Mouse (Mus musculus): Measurements from ENCODE around the gene Wdr73.

The Wdr73 gene

GRCm38 (mm10) chr7:80855316-80855715 lies 45.8 kb downstream of the Wdr73 start:
- in situ Hi-C loops (cut with MboI, MseI), result no loop called here

GRCm38 (mm10) chr7:80853218-80853617 lies 47.9 kb downstream of the Wdr73 start:
- in situ Hi-C loops (cut with MboI, MseI), result loop anchor here (5.0 kb wide), 1 partner anchor 131 kb away; no protein-coding TSS in a partner anchor

GRCm38 (mm10) chr7:80850520-80850919 lies 50.5 kb downstream of the Wdr73 start:
- in situ Hi-C loops (cut with MboI, MseI), result loop anchor here (5.0 kb wide), 1 partner anchor 128 kb away; no protein-coding TSS in a partner anchor

GRCm38 (mm10) chr7:80849710-80850109 lies 51.4 kb downstream of the Wdr73 start:
- in situ Hi-C loops (cut with MboI, MseI), result loop anchor here (5.0 kb wide), 1 partner anchor 127 kb away; no protein-coding TSS in a partner anchor

- in situ Hi-C loops (cut with MboI, MseI), result no loop called here
Observed at GRCm38 (mm10) chr7:80849267-80849666, 51.8 kb downstream of the Wdr73 start.

GRCm38 (mm10) chr7:80846709-80847108 lies 54.4 kb downstream of the Wdr73 start:
- in situ Hi-C loops (cut with MboI, MseI), result no loop called here

GRCm38 (mm10) chr7:80846280-80846678 lies 54.8 kb downstream of the Wdr73 start:
- in situ Hi-C loops (cut with MboI, MseI), result no loop called here

GRCm38 (mm10) chr7:80845621-80846279 lies 55.3 kb downstream of the Wdr73 start:
- in situ Hi-C loops (cut with MboI, MseI), result no loop called here

GRCm38 (mm10) chr7:80844691-80845090 lies 56.4 kb downstream of the Wdr73 start:
- in situ Hi-C loops (cut with MboI, MseI), result no loop called here

GRCm38 (mm10) chr7:80843910-80844640 lies 57.0 kb downstream of the Wdr73 start:
- in situ Hi-C loops (cut with MboI, MseI), result no loop called here

- in situ Hi-C loops (cut with MboI, MseI), result no loop called here
Observed at GRCm38 (mm10) chr7:80843176-80843575, 57.9 kb downstream of the Wdr73 start.

GRCm38 (mm10) chr7:80842132-80842531 lies 58.9 kb downstream of the Wdr73 start:
- in situ Hi-C loops (cut with MboI, MseI), result no loop called here

- in situ Hi-C loops (cut with MboI, MseI), result no loop called here
Observed at GRCm38 (mm10) chr7:80840937-80841336, 60.1 kb downstream of the Wdr73 start.
